In the genomic region with DNA sequence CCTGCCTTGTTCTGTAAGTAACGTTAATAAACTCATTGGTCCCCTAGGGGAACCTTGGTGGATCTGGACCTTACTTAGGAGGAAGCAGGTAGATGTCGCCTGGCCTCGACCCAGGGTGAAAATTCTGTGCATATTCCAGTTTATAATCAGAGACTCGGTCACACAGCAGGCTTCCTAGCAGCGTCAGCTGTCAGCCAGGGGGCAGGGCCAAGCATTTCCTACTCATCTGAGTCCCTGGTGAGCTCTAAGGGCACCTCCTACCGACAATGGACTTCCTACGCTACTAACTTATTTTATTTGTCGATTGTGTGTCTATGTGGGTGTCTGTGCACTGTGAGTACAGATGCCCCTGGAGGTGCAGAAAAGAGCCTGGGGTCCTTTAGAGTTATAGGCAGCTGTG, we compare ENCODE assay signal across 27 mouse cellular contexts. TPM values are rescaled to one million over a fixed set of nuclear protein-coding genes. Genes with fewer than 3 reads are reported as not detected.
DNase-seq lines count a peak whose midpoint lies in the region; ATAC-seq and TF ChIP-seq lines count a peak whose summit lies in the region.
"Had no signal": no experiment of that assay in that cellular context is flagged by ENCODE, and none has a peak within 500 bp of the region (broad histone marks: within the 10 kb centered on the region; RNA-seq: fewer than 3 reads in every experiment).

No protein-coding gene starts in this region.

- no peak for TF ChIP-seq EP300 in lung, postnatal 0 days (IDR thresholded peaks at IDR 0.05)
- TF ChIP-seq EP300 in stomach, postnatal 0 days (optimal IDR thresholded peaks at IDR 0.05), result no peak

- no peaks in the 10 kb centered on the region for H3K27me3 ChIP-seq in lung, postnatal 0 days (replicated peaks; ENCODE audit: insufficient read depth, low read length)
- peaks cover 3% of the 10 kb centered on the region; the same call in 1 of the 2 replicates for H3K27me3 ChIP-seq in neural tube, embryonic 14.5 days (ENCODE audit: control insufficient read depth, insufficient read depth, low read length)
- peaks cover 32% of the 10 kb centered on the region for H3K27me3 ChIP-seq in neural tube, embryonic 15.5 days (replicated peaks)
- H3K27me3 ChIP-seq in stomach, postnatal 0 days (ENCODE audit: control insufficient read depth, insufficient read depth, low read length), result no peaks in the 10 kb centered on the region
- H3K27me3 ChIP-seq: heart, embryonic 15.5 days had no signal

- peak; percentile 43 for TF ChIP-seq CTCF in lung, postnatal 0 days (IDR thresholded peaks at IDR 0.05)
- TF ChIP-seq CTCF in stomach, postnatal 0 days (IDR thresholded peaks at IDR 0.05; ENCODE audit: low read depth), result peak; percentile 25; the same call in 1 of the 2 replicates

- no peaks in the 10 kb centered on the region for H3K36me3 ChIP-seq in lung, postnatal 0 days (ENCODE audit: insufficient read depth, low read length)
- H3K36me3 ChIP-seq in neural tube, embryonic 14.5 days (ENCODE audit: control insufficient read depth, insufficient read depth, low read length), result no peaks in the 10 kb centered on the region
- no peaks in the 10 kb centered on the region for H3K36me3 ChIP-seq in neural tube, embryonic 15.5 days
- no peaks in the 10 kb centered on the region for H3K36me3 ChIP-seq in stomach, postnatal 0 days (ENCODE audit: control insufficient read depth, insufficient read depth, low read length)
- H3K36me3 ChIP-seq: embryonic facial prominence, embryonic 13.5 days; heart, embryonic 15.5 days; hindbrain, embryonic 13.5 days; liver, embryonic 13.5 days had no signal

- DNase-seq in lung, postnatal 0 days (ENCODE audit: low spot score), result peak; percentile 16
- DNase-seq in lung, postnatal 4 days, result no peak
- DNase-seq in stomach, postnatal 0 days (ENCODE audit: low spot score), result no peak
- DNase-seq in layer of hippocampus, postnatal 25 days (ENCODE audit: extremely low spot score in 1 of 2, low spot score in 1 of 2), result no peak
- DNase-seq: adrenal gland, adult 8-10 months; cerebellum, adult 2 months; cerebellum, postnatal 25 days; gastrocnemius, adult 2 months; heart, postnatal 36 days; kidney, adult 8-10 months; kidney, postnatal 10 days; liver, embryonic 13.5 days had no signal

- no peak overlapping the region for H3K4me3 ChIP-seq in lung, postnatal 0 days (ENCODE audit: low read depth, low read length)
- no peak overlapping the region for H3K4me3 ChIP-seq in neural tube, embryonic 14.5 days (ENCODE audit: low read depth, low read length)
- no peak overlapping the region for H3K4me3 ChIP-seq in neural tube, embryonic 15.5 days (replicated peaks)
- no peak overlapping the region for H3K4me3 ChIP-seq in stomach, postnatal 0 days (ENCODE audit: low read depth, low read length)
- H3K4me3 ChIP-seq: embryonic facial prominence, embryonic 13.5 days; forebrain, embryonic 13.5 days; gastrocnemius, adult 2 months; heart, embryonic 15.5 days; hindbrain, embryonic 13.5 days; liver, embryonic 13.5 days had no signal

- 35% methylated on average over 8 of the region's 8 CpGs for WGBS in lung, postnatal 0 days
- WGBS in neural tube, embryonic 14.5 days, result 50% methylated on average over 8 of the region's 8 CpGs
- WGBS in neural tube, embryonic 15.5 days, result 41% methylated on average over 8 of the region's 8 CpGs
- 48% methylated on average over 8 of the region's 8 CpGs for WGBS in stomach, postnatal 0 days

- no peak overlapping the region for H3K4me2 ChIP-seq in lung, postnatal 0 days (replicated peaks; ENCODE audit: low read depth, low read length)
- H3K4me2 ChIP-seq in neural tube, embryonic 14.5 days (ENCODE audit: low read depth, low read length), result no peak overlapping the region
- no peak overlapping the region for H3K4me2 ChIP-seq in neural tube, embryonic 15.5 days
- H3K4me2 ChIP-seq in stomach, postnatal 0 days (replicated peaks; ENCODE audit: low read depth), result no peak overlapping the region
- H3K4me2 ChIP-seq: embryonic facial prominence, embryonic 13.5 days; forebrain, embryonic 13.5 days; heart, embryonic 15.5 days; hindbrain, embryonic 13.5 days; liver, embryonic 13.5 days; midbrain, embryonic 11.5 days had no signal

- H3K9ac ChIP-seq in lung, postnatal 0 days (replicated peaks; ENCODE audit: low read depth), result no peak overlapping the region
- H3K9ac ChIP-seq in neural tube, embryonic 14.5 days (replicated peaks; ENCODE audit: low read depth, low read length), result no peak overlapping the region
- H3K9ac ChIP-seq in neural tube, embryonic 15.5 days (replicated peaks), result no peak overlapping the region
- no peak overlapping the region for H3K9ac ChIP-seq in stomach, postnatal 0 days (ENCODE audit: low read length)
- H3K9ac ChIP-seq: embryonic facial prominence, embryonic 13.5 days; forebrain, embryonic 13.5 days; heart, embryonic 15.5 days; hindbrain, embryonic 13.5 days; liver, embryonic 13.5 days had no signal

- ATAC-seq in lung, postnatal 0 days, result no peak
- no peak for ATAC-seq in neural tube, embryonic 14.5 days (ENCODE audit: low read depth)
- no peak for ATAC-seq in neural tube, embryonic 15.5 days (ENCODE audit: low FRiP score)
- peak; percentile 34; the same call in 1 of the 2 replicates for ATAC-seq in granulocyte monocyte progenitor cell, adult 5-6 weeks (replicated peaks; ENCODE audit: poor library complexity, severe bottlenecking)
- ATAC-seq in stomach, postnatal 0 days (ENCODE audit: low FRiP score, low TSS enrichment), result no peak
- ATAC-seq: activated CD4-positive, CD25-positive, alpha-beta regulatory T cell, adult 4 months; forebrain, embryonic 13.5 days; inflammation-experienced regulatory T-cells, adult 6 months had no signal

- H3K4me1 ChIP-seq in lung, postnatal 0 days (ENCODE audit: insufficient read depth, low read depth, low read length), result peaks cover 4% of the 10 kb centered on the region; the same call in 1 of the 2 replicates
- H3K4me1 ChIP-seq in neural tube, embryonic 14.5 days (ENCODE audit: control insufficient read depth, insufficient read depth, low read length), result no peaks in the 10 kb centered on the region
- H3K4me1 ChIP-seq in neural tube, embryonic 15.5 days, result peaks cover 18% of the 10 kb centered on the region
- no peaks in the 10 kb centered on the region for H3K4me1 ChIP-seq in stomach, postnatal 0 days (replicated peaks; ENCODE audit: control insufficient read depth, insufficient read depth)

- H3K27ac ChIP-seq in lung, postnatal 0 days (ENCODE audit: low read length), result no peak overlapping the region
- H3K27ac ChIP-seq in neural tube, embryonic 14.5 days (ENCODE audit: low read depth, low read length), result 0 out of 2 replicates have a peak overlapping the region, but pooled peaks have one; percentile 29
- no peak overlapping the region for H3K27ac ChIP-seq in neural tube, embryonic 15.5 days (replicated peaks)
- no peak overlapping the region for H3K27ac ChIP-seq in stomach, postnatal 0 days (replicated peaks)
- H3K27ac ChIP-seq: embryonic facial prominence, embryonic 13.5 days; forebrain, embryonic 13.5 days; gastrocnemius, adult 2 months; heart, embryonic 15.5 days; hindbrain, embryonic 13.5 days; liver, embryonic 13.5 days had no signal

- H3K9me3 ChIP-seq in lung, postnatal 0 days (ENCODE audit: low read length), result no peaks in the 10 kb centered on the region
- no peaks in the 10 kb centered on the region for H3K9me3 ChIP-seq in neural tube, embryonic 14.5 days (ENCODE audit: control insufficient read depth, low read length)
- no peaks in the 10 kb centered on the region for H3K9me3 ChIP-seq in neural tube, embryonic 15.5 days (replicated peaks)
- H3K9me3 ChIP-seq in stomach, postnatal 0 days (ENCODE audit: control insufficient read depth, low read length), result no peaks in the 10 kb centered on the region
- H3K9me3 ChIP-seq: embryonic facial prominence, embryonic 13.5 days; forebrain, embryonic 13.5 days; heart, embryonic 15.5 days; hindbrain, embryonic 13.5 days; liver, embryonic 13.5 days had no signal

RNA-seq across cellular contexts. Expression of a gene that starts 12.3 kb away (rescaled TPM):
- polyA plus RNA-seq in lung, postnatal 0 days (2015; fragmentation: Nextera tagmentation; extraction: Ambion mirVana), result 0.35 TPM in 2 replicates
- polyA plus RNA-seq in neural tube, embryonic 14.5 days (2014; fragmentation: Nextera tagmentation; extraction: Ambion mirVana), result not detected in 2 replicates
- polyA plus RNA-seq in neural tube, embryonic 15.5 days (2015; fragmentation: Nextera tagmentation; extraction: Ambion mirVana), result not detected in 2 replicates
- total RNA-seq in granulocyte monocyte progenitor cell, adult 5-6 weeks (2014; fragmentation: Nextera tagmentation), result not detected in 2 replicates
- not detected in 2 replicates for total RNA-seq in granulocyte monocyte progenitor cell, adult 5-6 weeks (2017)
- polyA plus RNA-seq in stomach, postnatal 0 days (2015; fragmentation: Nextera tagmentation; extraction: Ambion mirVana), result 0.16 TPM in 1 of 2 replicates, not detected in the other
- not detected for total RNA-seq in layer of hippocampus, postnatal 25 days (2021)
- total RNA-seq: adrenal gland, adult 8-10 months; gastrocnemius, adult 2 months; gastrocnemius, postnatal 4 days; heart, postnatal 36 days; layer of hippocampus, postnatal 10 days; midbrain, postnatal 0 days had no signal
- polyA plus RNA-seq: activated CD4-positive, CD25-positive, alpha-beta regulatory T cell, adult 4 months; cerebellum, adult 2 months; embryonic facial prominence, embryonic 13.5 days; forebrain, embryonic 13.5 days; heart, embryonic 15.5 days; hindbrain, embryonic 13.5 days; inflammation-experienced regulatory T-cells, adult 6 months; limb, embryonic 11.5 days; liver, embryonic 13.5 days; midbrain, embryonic 11.5 days; midbrain, postnatal 0 days; spleen, adult 2 months had no signal

RNA-seq across cellular contexts. Expression of a gene that starts 45.4 kb away (rescaled TPM):
- 1.5 and 1.8 TPM in 2 replicates for polyA plus RNA-seq in lung, postnatal 0 days (2015; fragmentation: Nextera tagmentation; extraction: Ambion mirVana)
- 1.7 and 1.9 TPM in 2 replicates for polyA plus RNA-seq in neural tube, embryonic 14.5 days (2014; fragmentation: Nextera tagmentation; extraction: Ambion mirVana)
- 2.8 and 9.3 TPM in 2 replicates for polyA plus RNA-seq in neural tube, embryonic 15.5 days (2015; fragmentation: Nextera tagmentation; extraction: Ambion mirVana)
- total RNA-seq in granulocyte monocyte progenitor cell, adult 5-6 weeks (2014; fragmentation: Nextera tagmentation), result 60.2 and 71.5 TPM in 2 replicates
- total RNA-seq in granulocyte monocyte progenitor cell, adult 5-6 weeks (2017), result 40.6 and 42.4 TPM in 2 replicates
- polyA plus RNA-seq in stomach, postnatal 0 days (2015; fragmentation: Nextera tagmentation; extraction: Ambion mirVana), result 5.3 and 5.4 TPM in 2 replicates
- total RNA-seq in layer of hippocampus, postnatal 25 days (2021), result 1 to 10 TPM; 1.3 to 2.1 TPM
- total RNA-seq: gastrocnemius, adult 2 months had no signal
